ENCODE assay signal across 11 mouse cellular contexts in the genomic region with DNA sequence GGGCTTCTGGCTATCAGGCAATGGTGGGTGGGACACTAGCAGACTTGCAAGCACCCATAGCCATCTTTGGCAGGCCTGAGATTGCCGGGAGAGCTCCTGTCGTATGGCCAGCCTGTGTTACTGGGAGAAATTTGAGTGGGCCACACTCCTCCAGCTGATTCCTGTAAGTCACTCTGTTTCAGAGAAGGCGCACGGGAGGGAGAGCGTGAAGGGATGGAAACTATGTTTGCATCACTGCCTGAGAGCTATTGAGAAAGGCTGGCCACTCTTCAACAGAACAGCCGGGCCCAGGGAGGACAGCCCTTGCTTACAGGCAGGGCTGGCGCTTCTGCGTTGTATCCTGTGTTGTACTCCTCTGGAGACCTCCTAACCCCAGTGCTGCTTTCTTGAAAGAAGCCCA. TPM values are rescaled to one million over a fixed set of nuclear protein-coding genes. Genes with fewer than 3 reads are reported as not detected.
A peak's percentile ranks its signal among the peaks of the same experiment; 100 is the strongest.
DNase-seq lines count a peak whose midpoint lies in the region; ATAC-seq and TF ChIP-seq lines count a peak whose summit lies in the region.
"Had no signal": no experiment of that assay in that cellular context is flagged by ENCODE, and none has a peak within 500 bp of the region (broad histone marks: within the 10 kb centered on the region; RNA-seq: fewer than 3 reads in every experiment).

No protein-coding gene starts in this region.

- peak; percentile 27 to 40 for DNase-seq in left cerebral cortex, postnatal 36 days (ENCODE audit: low spot score in 2 of 2)
- no peak for DNase-seq in left cerebral cortex, postnatal 4 days
- peak; percentile 60 to 70 for DNase-seq in lung, adult 18-20 months
- peak; percentile 61 for DNase-seq in skeletal muscle tissue, adult 2 months (ENCODE audit: low read depth, low spot score)
- DNase-seq in hindbrain, postnatal 0 days (ENCODE audit: low spot score), result no peak
- no peak for DNase-seq in midbrain, embryonic 11.5 days (ENCODE audit: low spot score, missing footprints)

- no peaks in the 10 kb centered on the region; the same call in 1 of the 2 replicates for H3K27me3 ChIP-seq in hindbrain, postnatal 0 days (ENCODE audit: insufficient read depth, low read length)
- H3K27me3 ChIP-seq in midbrain, embryonic 11.5 days (ENCODE audit: control insufficient read depth, insufficient read depth, low read length), result peaks cover 6% of the 10 kb centered on the region

- no peak overlapping the region for H3K4me2 ChIP-seq in hindbrain, postnatal 0 days (ENCODE audit: low read depth, low read length)
- H3K4me2 ChIP-seq in midbrain, embryonic 11.5 days, result no peak overlapping the region
- H3K4me2 ChIP-seq: embryonic facial prominence, embryonic 13.5 days; hindbrain, embryonic 13.5 days; limb, embryonic 15.5 days had no signal

- H3K9ac ChIP-seq in hindbrain, postnatal 0 days (replicated peaks; ENCODE audit: low read length), result no peak overlapping the region
- H3K9ac ChIP-seq in midbrain, embryonic 11.5 days (ENCODE audit: low read length), result no peak overlapping the region
- H3K9ac ChIP-seq: embryonic facial prominence, embryonic 13.5 days; hindbrain, embryonic 13.5 days; limb, embryonic 15.5 days had no signal

- no peak overlapping the region for H3K27ac ChIP-seq in hindbrain, postnatal 0 days
- H3K27ac ChIP-seq in midbrain, embryonic 11.5 days (ENCODE audit: low read depth, low read length), result no peak overlapping the region
- H3K27ac ChIP-seq: embryonic facial prominence, embryonic 13.5 days; hindbrain, embryonic 13.5 days; limb, embryonic 15.5 days had no signal

- H3K9me3 ChIP-seq in hindbrain, postnatal 0 days (ENCODE audit: low read length), result no peaks in the 10 kb centered on the region
- H3K9me3 ChIP-seq in midbrain, embryonic 11.5 days (ENCODE audit: control insufficient read depth, low read length), result no peaks in the 10 kb centered on the region
- H3K9me3 ChIP-seq: embryonic facial prominence, embryonic 13.5 days; hindbrain, embryonic 13.5 days; limb, embryonic 15.5 days had no signal

- peaks cover 3% of the 10 kb centered on the region; the same call in 1 of the 2 replicates for H3K4me1 ChIP-seq in hindbrain, postnatal 0 days (ENCODE audit: insufficient read depth, low read length)
- no peaks in the 10 kb centered on the region for H3K4me1 ChIP-seq in midbrain, embryonic 11.5 days (ENCODE audit: control insufficient read depth, insufficient read depth, low read length)

- no peak overlapping the region for H3K4me3 ChIP-seq in hindbrain, postnatal 0 days (ENCODE audit: low read length)
- no peak overlapping the region for H3K4me3 ChIP-seq in midbrain, embryonic 11.5 days (ENCODE audit: low read depth, low read length)
- H3K4me3 ChIP-seq: embryonic facial prominence, embryonic 13.5 days; hindbrain, embryonic 13.5 days; limb, embryonic 15.5 days had no signal

- intact Hi-C loops in left cerebral cortex, postnatal 36 days (cut with DNase I), result no loop called here
- intact Hi-C loops in left cerebral cortex, postnatal 4 days (cut with DNase I), result no loop called here

- 73% methylated on average over 8 of the region's 8 CpGs for WGBS in hindbrain, postnatal 0 days
- WGBS in midbrain, embryonic 11.5 days, result 78% methylated on average over 8 of the region's 8 CpGs

- no peak for TF ChIP-seq CTCF in hindbrain, postnatal 0 days (IDR thresholded peaks at IDR 0.05; ENCODE audit: low read depth)

- H3K36me3 ChIP-seq in hindbrain, postnatal 0 days (ENCODE audit: insufficient read depth, low read length), result no peaks in the 10 kb centered on the region
- H3K36me3 ChIP-seq in midbrain, embryonic 11.5 days (ENCODE audit: control insufficient read depth, insufficient read depth, low read length), result no peaks in the 10 kb centered on the region
- H3K36me3 ChIP-seq: embryonic facial prominence, embryonic 13.5 days; hindbrain, embryonic 13.5 days; limb, embryonic 15.5 days had no signal

- ATAC-seq in granulocyte monocyte progenitor cell, adult 5-6 weeks (replicated peaks; ENCODE audit: poor library complexity, severe bottlenecking), result peak; percentile 60
- ATAC-seq in hindbrain, postnatal 0 days, result no peak
- no peak for ATAC-seq in midbrain, embryonic 11.5 days (ENCODE audit: low FRiP score)

RNA-seq across cellular contexts. Expression of gene Tnfaip2, which starts 5.6 kb away (rescaled TPM):
- total RNA-seq in left cerebral cortex, postnatal 36 days (2021), result 1 to 10 TPM in 1 of 2 experiments, under 1 TPM in 1; 0.77 to 1.2 TPM
- under 1 TPM; 0.38 to 0.50 TPM for total RNA-seq in left cerebral cortex, postnatal 4 days (2021)
- 28.6 and 30.4 TPM in 2 replicates for total RNA-seq in granulocyte monocyte progenitor cell, adult 5-6 weeks (2014; fragmentation: Nextera tagmentation)
- 27.4 and 56.1 TPM in 2 replicates for total RNA-seq in granulocyte monocyte progenitor cell, adult 5-6 weeks (2017)
- 0.14 and 1.4 TPM in 2 replicates for total RNA-seq in hindbrain, postnatal 0 days (2014; rRNA removed)
- polyA plus RNA-seq in hindbrain, postnatal 0 days (2015; fragmentation: Nextera tagmentation; extraction: Ambion mirVana), result 0.99 and 1.7 TPM in 2 replicates
- polyA plus RNA-seq in midbrain, embryonic 11.5 days (2014; fragmentation: Nextera tagmentation; extraction: Ambion mirVana), result 1.1 and 2.3 TPM in 2 replicates

RNA-seq across cellular contexts. Expression of gene Exoc3l4, which starts 19.8 kb away (rescaled TPM):
- 1 to 10 TPM; 1.1 to 1.4 TPM for total RNA-seq in left cerebral cortex, postnatal 36 days (2021)
- total RNA-seq in left cerebral cortex, postnatal 4 days (2021), result 1 to 10 TPM in 1 of 2 experiments, under 1 TPM in 1; 0.62 to 1.6 TPM
- not detected in 2 replicates for total RNA-seq in granulocyte monocyte progenitor cell, adult 5-6 weeks (2014; fragmentation: Nextera tagmentation)
- total RNA-seq in granulocyte monocyte progenitor cell, adult 5-6 weeks (2017), result 0.26 TPM in 1 of 2 replicates, not detected in the other
- total RNA-seq in hindbrain, postnatal 0 days (2014; rRNA removed), result 0.99 and 2.9 TPM in 2 replicates
- 1.7 and 2.3 TPM in 2 replicates for polyA plus RNA-seq in hindbrain, postnatal 0 days (2015; fragmentation: Nextera tagmentation; extraction: Ambion mirVana)
- polyA plus RNA-seq in midbrain, embryonic 11.5 days (2014; fragmentation: Nextera tagmentation; extraction: Ambion mirVana), result 2.3 and 2.9 TPM in 2 replicates

RNA-seq across cellular contexts. Expression of gene Lbhd2, which starts 30.0 kb away (rescaled TPM):
- total RNA-seq in left cerebral cortex, postnatal 36 days (2021), result 1 to 10 TPM; 1.2 to 1.9 TPM
- total RNA-seq in left cerebral cortex, postnatal 4 days (2021), result 1 to 10 TPM; 1.4 to 4.0 TPM
- total RNA-seq in granulocyte monocyte progenitor cell, adult 5-6 weeks (2014; fragmentation: Nextera tagmentation), result not detected in 2 replicates
- not detected in 2 replicates for total RNA-seq in granulocyte monocyte progenitor cell, adult 5-6 weeks (2017)
- 4.3 and 11.8 TPM in 2 replicates for total RNA-seq in hindbrain, postnatal 0 days (2014; rRNA removed)
- polyA plus RNA-seq in hindbrain, postnatal 0 days (2015; fragmentation: Nextera tagmentation; extraction: Ambion mirVana), result 6.0 and 7.8 TPM in 2 replicates
- polyA plus RNA-seq in midbrain, embryonic 11.5 days (2014; fragmentation: Nextera tagmentation; extraction: Ambion mirVana), result not detected in 2 replicates
- polyA plus RNA-seq: neural tube, embryonic 11.5 days had no signal

RNA-seq across cellular contexts. Expression of gene Gm266, which starts 49.0 kb away (rescaled TPM):
- total RNA-seq in left cerebral cortex, postnatal 36 days (2021), result 1 to 10 TPM; 4.0 to 4.5 TPM
- 1 to 10 TPM; 2.2 to 2.8 TPM for total RNA-seq in left cerebral cortex, postnatal 4 days (2021)
- not detected in 2 replicates for total RNA-seq in granulocyte monocyte progenitor cell, adult 5-6 weeks (2014; fragmentation: Nextera tagmentation)
- total RNA-seq in granulocyte monocyte progenitor cell, adult 5-6 weeks (2017), result not detected in 2 replicates
- total RNA-seq in hindbrain, postnatal 0 days (2014; rRNA removed), result 11.5 and 22.1 TPM in 2 replicates
- 11.8 TPM in 2 replicates for polyA plus RNA-seq in hindbrain, postnatal 0 days (2015; fragmentation: Nextera tagmentation; extraction: Ambion mirVana)
- polyA plus RNA-seq in midbrain, embryonic 11.5 days (2014; fragmentation: Nextera tagmentation; extraction: Ambion mirVana), result 4.2 and 6.0 TPM in 2 replicates

RNA-seq across cellular contexts. Expression of gene Cdc42bpb, which starts 59.1 kb away (rescaled TPM):
- 100 to 1,000 TPM; 146 to 152 TPM for total RNA-seq in left cerebral cortex, postnatal 36 days (2021)
- total RNA-seq in left cerebral cortex, postnatal 4 days (2021), result 100 to 1,000 TPM; 153 to 168 TPM
- total RNA-seq in granulocyte monocyte progenitor cell, adult 5-6 weeks (2014; fragmentation: Nextera tagmentation), result 5.6 and 8.1 TPM in 2 replicates
- total RNA-seq in granulocyte monocyte progenitor cell, adult 5-6 weeks (2017), result 4.8 and 8.6 TPM in 2 replicates
- total RNA-seq in hindbrain, postnatal 0 days (2014; rRNA removed), result 229 and 236 TPM in 2 replicates
- polyA plus RNA-seq in hindbrain, postnatal 0 days (2015; fragmentation: Nextera tagmentation; extraction: Ambion mirVana), result 28.4 and 30.4 TPM in 2 replicates
- 28.1 and 28.2 TPM in 2 replicates for polyA plus RNA-seq in midbrain, embryonic 11.5 days (2014; fragmentation: Nextera tagmentation; extraction: Ambion mirVana)

Comparison
In these comparisons a context has a peak if more than half of its experiments do, and no peak if none do; other contexts are left out.
1. DNase-seq: peak in left cerebral cortex, postnatal 36 days (2 of 2), lung, adult 18-20 months (2 of 2) and skeletal muscle tissue, adult 2 months (single experiment); none in left cerebral cortex, postnatal 4 days (single experiment), hindbrain, postnatal 0 days (single experiment) and midbrain, embryonic 11.5 days (single experiment).
2. RNA of gene Tnfaip2, which starts 5.6 kb away (total RNA-seq): 27.4 to 56.1 TPM in granulocyte monocyte progenitor cell, adult 5-6 weeks; 0.14 to 1.4 TPM in hindbrain, postnatal 0 days, 0.77 to 1.2 TPM in left cerebral cortex, postnatal 36 days and 0.38 to 0.50 TPM in left cerebral cortex, postnatal 4 days; every median in the first group is over 10 times any median in the second.